Mouse (Mus musculus) kidney, postnatal 4 days (tissue): ENCODE data around the gene Tat.
"Not testable (repeated sequence)": the region's sequence is repeated elsewhere in the genome, so short reads cannot be mapped to it uniquely, and the experiment has no call there.

Experiments
- DNase-seq, 2 experiments: peaks; one replicate each; pipeline ENCODE4 v3.0.0; 2021; ENCODE audit warnings: mixed read lengths in 2 of 2

Tat gene

GRCm38 (mm10) chr8:109983944-109984343, 6.3 kb upstream of the Tat start:
- DNase-seq: no peak

GRCm38 (mm10) chr8:109986384-109986783, 3.9 kb upstream of the Tat start:
- no peak for DNase-seq

- no peak for DNase-seq
Observed at GRCm38 (mm10) chr8:109987776-109988175, 2.5 kb upstream of the Tat start.

- no peak for DNase-seq
Observed at GRCm38 (mm10) chr8:109989151-109989550, 1.1 kb upstream of the Tat start.

- DNase-seq: no peak
Observed at GRCm38 (mm10) chr8:109992166-109992565, 1.9 kb downstream of the Tat start.

GRCm38 (mm10) chr8:109992951-109993350, 2.7 kb downstream of the Tat start:
- no peak for DNase-seq

- DNase-seq: no peak
Observed at GRCm38 (mm10) chr8:109997381-109997780, 7.1 kb downstream of the Tat start.

GRCm38 (mm10) chr8:109998066-109998465, 7.8 kb downstream of the Tat start:
- DNase-seq: no peak

- DNase-seq: no peak
Observed at GRCm38 (mm10) chr8:109999974-110000373, 9.7 kb downstream of the Tat start.

GRCm38 (mm10) chr8:110002953-110003352, 12.7 kb downstream of the Tat start:
- peak; percentile 37 to 52 for DNase-seq

GRCm38 (mm10) chr8:110004300-110004699, 14.1 kb downstream of the Tat start:
- no peak for DNase-seq

GRCm38 (mm10) chr8:110006312-110007023, 16.2 kb downstream of the Tat start:
- DNase-seq: no peak

- no peak for DNase-seq
Observed at GRCm38 (mm10) chr8:110008228-110008994, 18.2 kb downstream of the Tat start.

GRCm38 (mm10) chr8:110008995-110009446, 18.8 kb downstream of the Tat start:
- DNase-seq: no peak

GRCm38 (mm10) chr8:110010868-110011267, 20.6 kb downstream of the Tat start:
- peak; percentile 76 to 79 for DNase-seq

- peak; percentile 55 to 63 for DNase-seq
Observed at GRCm38 (mm10) chr8:110022081-110022480, 31.8 kb downstream of the Tat start.

- DNase-seq: no peak
Observed at GRCm38 (mm10) chr8:110022768-110023344, 32.6 kb downstream of the Tat start.

GRCm38 (mm10) chr8:110033771-110034170, 43.5 kb downstream of the Tat start:
- not testable (repeated sequence) for DNase-seq

GRCm38 (mm10) chr8:110034331-110034730, 44.1 kb downstream of the Tat start:
- no peak for DNase-seq

- no peak for DNase-seq
Observed at GRCm38 (mm10) chr8:110036156-110036555, 45.9 kb downstream of the Tat start.

- DNase-seq: no peak
Observed at GRCm38 (mm10) chr8:110039216-110039615, 49.0 kb downstream of the Tat start.

GRCm38 (mm10) chr8:110039659-110040058, 49.4 kb downstream of the Tat start, which contains the start of gene Chst4:
Gene Chst4 (minus strand): TSS chr8:110039740.
- no peak for DNase-seq

- no peak for DNase-seq
Observed at GRCm38 (mm10) chr8:110040509-110040908, 50.3 kb downstream of the Tat start.
